Mouse (Mus musculus): Measurements from ENCODE around the gene Wfikkn1.

Gene Wfikkn1

GRCm38 (mm10) chr17:25837076-25837410 is 43.6 kb downstream of the Wfikkn1 start, which contains the start of gene Rhbdl1:
Rhbdl1 (minus strand) TSS chr17:25837295.
- DNase-seq (ENCODE audit: low spot score) = peak; percentile 84

GRCm38 (mm10) chr17:25836397-25837075 is 44.1 kb downstream of the Wfikkn1 start:
- DNase-seq (ENCODE audit: low spot score) = peak; percentile 83

GRCm38 (mm10) chr17:25835816-25836215 is 44.8 kb downstream of the Wfikkn1 start:
- no peak for DNase-seq (ENCODE audit: low spot score)

- no peak for DNase-seq (ENCODE audit: low spot score)
These were observed 45.4 kb downstream of the Wfikkn1 start for GRCm38 (mm10) chr17:25835301-25835700.

GRCm38 (mm10) chr17:25834595-25835222 is 45.9 kb downstream of the Wfikkn1 start:
- DNase-seq (ENCODE audit: low spot score) = no peak

GRCm38 (mm10) chr17:25833961-25834594 is 46.6 kb downstream of the Wfikkn1 start:
- no peak for DNase-seq (ENCODE audit: low spot score)

- DNase-seq (ENCODE audit: low spot score) = peak; percentile 93
These were observed 47.4 kb downstream of the Wfikkn1 start, which contains the start of gene Stub1 for GRCm38 (mm10) chr17:25833291-25833663. Stub1 (minus strand) TSS chr17:25833404.

- DNase-seq (ENCODE audit: low spot score) = peak; percentile 100
These were observed 48.0 kb downstream of the Wfikkn1 start for GRCm38 (mm10) chr17:25832436-25833290.

- DNase-seq (ENCODE audit: low spot score) = peak; percentile 70
These were observed 49.0 kb downstream of the Wfikkn1 start for GRCm38 (mm10) chr17:25831451-25832281.

GRCm38 (mm10) chr17:25830806-25831431 is 49.7 kb downstream of the Wfikkn1 start:
- no peak for DNase-seq (ENCODE audit: low spot score)

GRCm38 (mm10) chr17:25830200-25830753 is 50.4 kb downstream of the Wfikkn1 start:
- no peak for DNase-seq (ENCODE audit: low spot score)

- no peak for DNase-seq (ENCODE audit: low spot score)
These were observed 51.1 kb downstream of the Wfikkn1 start for GRCm38 (mm10) chr17:25829558-25830017.

GRCm38 (mm10) chr17:25828712-25829557 is 51.7 kb downstream of the Wfikkn1 start, which contains the start of gene Jmjd8:
Jmjd8 (plus strand) TSS chr17:25828867.
- DNase-seq (ENCODE audit: low spot score) = peak; percentile 81

- no peak for DNase-seq (ENCODE audit: low spot score)
These were observed 52.4 kb downstream of the Wfikkn1 start for GRCm38 (mm10) chr17:25828223-25828594.

Data from testis, postnatal 10 days (tissue).